Mouse (Mus musculus): ENCODE measurements around the gene Armc7.
A peak's percentile ranks its signal among the peaks of the same experiment; 100 is the strongest.

DNA sequence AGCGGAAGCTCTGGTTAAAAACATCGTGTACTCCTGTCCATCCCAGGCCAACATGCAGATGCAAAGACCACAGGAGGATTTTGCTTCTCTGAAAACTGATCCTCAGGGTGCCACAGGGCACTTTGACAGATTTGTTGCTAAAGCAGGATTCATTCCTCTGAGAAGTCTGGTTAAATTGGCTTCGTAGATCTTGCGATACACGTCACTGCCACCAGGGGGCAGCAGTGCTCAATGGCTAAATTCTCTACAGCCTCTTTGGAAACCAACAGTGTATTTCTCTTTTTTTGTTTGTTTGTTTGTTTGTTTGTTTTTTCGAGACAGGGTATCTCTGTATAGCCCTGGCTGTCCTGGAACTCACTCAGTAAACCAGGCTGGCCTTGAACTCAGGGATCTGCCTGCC, 8.3 kb downstream of the Armc7 start:
- TF ChIP-seq CTCF (conservative IDR thresholded peaks at IDR 0.05 in 1 of 2, IDR thresholded peaks at IDR 0.05 in 1 of 2; ENCODE audit: low read depth in 2 of 2, low read length in 2 of 2), result peak; percentile 93 to 98
- no peak for TF ChIP-seq ETS1 (conservative IDR thresholded peaks at IDR 0.05; ENCODE audit: low read depth, low read length)
- no peak for TF ChIP-seq POLR2A (IDR thresholded peaks at IDR 0.05; ENCODE audit: low read depth, low read length)
- TF ChIP-seq ZC3H11A (IDR thresholded peaks at IDR 0.05; ENCODE audit: low read depth, low read length), result peak; percentile 17; the same call in 1 of the 2 replicates
- no peak for TF ChIP-seq UBTF (IDR thresholded peaks at IDR 0.05; ENCODE audit: low read depth, low read length)
- TF ChIP-seq RCOR1 (conservative IDR thresholded peaks at IDR 0.05; ENCODE audit: low read depth, low read length), result no peak
- no peak for TF ChIP-seq NRF1 (IDR thresholded peaks at IDR 0.05; ENCODE audit: low read depth, low read length)
- no peak for TF ChIP-seq GABPA (IDR thresholded peaks at IDR 0.05; ENCODE audit: insufficient replicate concordance, low read depth, low read length)
- TF ChIP-seq TBP (conservative IDR thresholded peaks at IDR 0.05; ENCODE audit: low read depth, low read length), result no peak
- no peak for TF ChIP-seq EP300 (IDR thresholded peaks at IDR 0.05; ENCODE audit: low read length)
- no peak for TF ChIP-seq NELFE (IDR thresholded peaks at IDR 0.05; ENCODE audit: low read depth, low read length)
